Mouse (Mus musculus) embryonic facial prominence, embryonic 12.5 days (tissue): ENCODE measurements around the gene Dmp1. TPM values are rescaled to one million over a fixed set of nuclear protein-coding genes. Genes with fewer than 3 reads are reported as not detected.

Experiments used
- ATAC-seq: fragments of 200-750 bp; cut with Nextera tagmentation; 2 replicates; pipeline ENCODE4 v1.8.0; 2017; ENCODE audit not compliant: insufficient number of reproducible peaks, insufficient read depth, low FRiP score, low TSS enrichment
- H3K27ac ChIP-seq: fragments of 300-500 bp; sonication (generic); 2 replicates; pipeline ENCODE4 v1.5.1; 2016; ENCODE audit warnings: mild to moderate bottlenecking
- H3K27me3 ChIP-seq: fragments of 300-500 bp; sonication (generic); 2 replicates; pipeline ENCODE4 v1.6.1; 2016; ENCODE audit warnings: mild to moderate bottlenecking, moderate library complexity
- H3K36me3 ChIP-seq: fragments of 300-500 bp; sonication (generic); 2 replicates; pipeline ENCODE4 v1.6.1; 2016; ENCODE audit warnings: mild to moderate bottlenecking
- H3K4me1 ChIP-seq: fragments of 300-500 bp; sonication (generic); 2 replicates; pipeline ENCODE4 v1.6.1; 2016
- H3K4me2 ChIP-seq: fragments of 300-500 bp; sonication (generic); replicated peaks from 2 replicates; pipeline ENCODE4 v1.6.1; 2016; ENCODE audit warnings: mild to moderate bottlenecking, moderate library complexity
- H3K4me3 ChIP-seq: fragments of 300-500 bp; sonication (generic); 2 replicates; pipeline ENCODE4 v1.5.1; 2016; ENCODE audit warnings: mild to moderate bottlenecking
- H3K9ac ChIP-seq: fragments of 300-500 bp; sonication (generic); 2 replicates; pipeline ENCODE4 v1.6.1; 2016; ENCODE audit warnings: mild to moderate bottlenecking, moderate library complexity
- H3K9me3 ChIP-seq: fragments of 300-500 bp; sonication (generic); 2 replicates; pipeline ENCODE4 v1.6.1; 2016; ENCODE audit warnings: mild to moderate bottlenecking, moderate library complexity
- WGBS: fragments of 180-500 bp; shearing (Covaris S2); methylation state at CpG from one replicate; pipeline ENCODE4 v1.1.7; 2016; 5-methylcytosine and 5-hydroxymethylcytosine counted together
- polyA plus RNA-seq: library from polyadenylated mRNA; unstranded; fragments of >200 nt; fragmentation: Nextera tagmentation; extraction: Ambion mirVana; gene quantifications from 2 replicates; pipeline ENCODE4 v1.2.1, GENCODE M21; 2016

Dmp1 gene
- polyA plus RNA-seq, 1 experiment from 2014 or later = 0.43 TPM

DNA sequence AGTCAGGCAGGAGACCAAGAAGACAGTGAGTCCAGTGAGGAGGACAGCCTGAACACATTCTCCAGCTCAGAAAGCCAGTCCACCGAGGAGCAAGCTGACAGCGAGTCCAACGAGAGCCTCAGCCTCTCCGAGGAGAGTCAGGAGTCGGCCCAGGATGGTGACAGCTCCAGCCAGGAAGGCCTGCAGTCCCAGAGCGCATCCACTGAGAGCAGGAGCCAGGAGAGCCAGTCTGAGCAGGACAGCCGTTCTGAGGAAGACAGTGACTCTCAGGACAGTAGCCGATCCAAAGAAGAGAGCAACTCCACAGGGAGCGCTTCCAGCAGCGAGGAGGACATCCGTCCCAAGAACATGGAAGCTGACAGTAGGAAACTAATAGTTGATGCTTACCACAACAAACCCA lies 10.1 kb downstream of the Dmp1 start:
- Histone ChIP-seq H3K9me3 (no peaks in the 10 kb centered on the region), H3K4me3 (no peak overlapping the region), H3K36me3 (no peaks in the 10 kb centered on the region), H3K27ac (no peak overlapping the region), H3K9ac (no peak overlapping the region), H3K27me3 (no peaks in the 10 kb centered on the region), H3K4me2 (no peak overlapping the region), H3K4me1 (no peaks in the 10 kb centered on the region)
- ATAC-seq = no peak
- WGBS = 75% methylated on average over 11 of the region's 11 CpGs

DNA sequence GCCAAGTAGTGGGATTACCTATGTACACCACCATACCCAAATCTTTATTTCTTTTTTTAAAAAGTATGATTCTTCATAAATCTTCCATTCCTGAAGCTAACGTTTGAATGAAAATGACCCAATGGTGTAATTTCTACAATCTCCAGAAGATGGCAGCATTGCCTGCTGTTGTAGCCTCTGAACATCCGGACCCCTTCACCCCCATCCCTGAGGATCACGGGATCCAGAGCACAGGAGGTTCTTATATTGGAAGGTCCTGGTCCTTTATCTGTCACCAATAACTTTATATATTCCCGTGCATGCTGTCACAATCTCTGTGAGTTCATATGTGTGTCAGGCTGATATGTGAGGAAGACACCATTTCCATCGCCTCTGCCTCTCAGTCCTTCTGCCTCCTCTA lies 16.5 kb downstream of the Dmp1 start:
- Histone ChIP-seq H3K4me3 (no peak overlapping the region), H3K36me3 (no peaks in the 10 kb centered on the region), H3K4me1 (no peaks in the 10 kb centered on the region), H3K27me3 (no peaks in the 10 kb centered on the region), H3K9me3 (no peaks in the 10 kb centered on the region), H3K27ac (no peak overlapping the region), H3K9ac (no peak overlapping the region), H3K4me2 (no peak overlapping the region)
- WGBS = 35% methylated on average over 5 of the region's 5 CpGs
- no peak for ATAC-seq

DNA sequence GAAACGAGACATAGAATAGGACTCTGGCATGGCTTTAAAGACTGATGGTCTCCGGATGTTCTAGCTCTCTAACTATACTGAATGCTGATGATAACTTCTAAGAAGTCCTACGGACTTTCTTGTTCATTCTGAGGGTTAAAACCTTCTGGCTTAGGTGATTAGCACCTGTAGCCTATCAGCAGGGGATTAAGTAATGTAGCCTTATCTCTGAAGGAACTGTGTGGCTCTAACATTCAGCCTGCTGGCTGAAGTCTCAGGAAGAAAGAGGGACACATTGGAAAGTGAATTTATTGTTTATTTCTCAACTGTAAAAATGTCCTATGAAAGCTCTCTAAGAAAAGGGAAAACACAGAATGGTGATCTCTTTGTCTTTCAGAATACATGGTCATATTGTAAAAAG lies 21.9 kb downstream of the Dmp1 start:
- H3K27ac ChIP-seq = no peak overlapping the region
- H3K9me3 ChIP-seq = no peaks in the 10 kb centered on the region
- no peaks in the 10 kb centered on the region for H3K36me3 ChIP-seq
- no peak overlapping the region for H3K4me2 ChIP-seq
- H3K4me1 ChIP-seq = no peaks in the 10 kb centered on the region
- WGBS = 82% methylated on average over 3 of the region's 3 CpGs
- no peak overlapping the region for H3K4me3 ChIP-seq
- H3K9ac ChIP-seq = no peak overlapping the region
- ATAC-seq = no peak
- H3K27me3 ChIP-seq = no peaks in the 10 kb centered on the region

DNA sequence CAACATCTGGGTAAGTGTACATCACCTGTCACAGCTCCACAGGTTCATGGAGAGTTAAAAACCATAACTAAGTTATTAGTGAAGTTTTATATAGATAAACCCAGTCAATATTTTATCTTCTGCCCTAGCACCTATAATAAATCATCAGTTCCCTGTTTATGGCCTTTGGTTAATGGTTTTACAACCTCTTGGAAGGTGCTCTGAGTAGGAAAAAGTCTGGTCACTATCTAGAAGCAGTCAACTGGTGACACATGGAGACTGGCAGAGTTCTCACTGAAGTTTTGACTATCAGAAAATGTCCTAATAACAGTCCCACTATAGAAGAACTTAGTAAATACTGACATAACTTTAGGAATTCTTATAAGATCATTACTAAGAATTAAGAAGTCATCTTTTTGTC lies 22.3 kb downstream of the Dmp1 start:
- H3K9me3 ChIP-seq = no peaks in the 10 kb centered on the region
- H3K4me3 ChIP-seq = no peak overlapping the region
- no peaks in the 10 kb centered on the region for H3K36me3 ChIP-seq
- no peak overlapping the region for H3K4me2 ChIP-seq
- H3K27ac ChIP-seq = no peak overlapping the region
- no peak overlapping the region for H3K9ac ChIP-seq
- H3K27me3 ChIP-seq = no peaks in the 10 kb centered on the region
- H3K4me1 ChIP-seq = no peaks in the 10 kb centered on the region
- ATAC-seq = no peak

DNA sequence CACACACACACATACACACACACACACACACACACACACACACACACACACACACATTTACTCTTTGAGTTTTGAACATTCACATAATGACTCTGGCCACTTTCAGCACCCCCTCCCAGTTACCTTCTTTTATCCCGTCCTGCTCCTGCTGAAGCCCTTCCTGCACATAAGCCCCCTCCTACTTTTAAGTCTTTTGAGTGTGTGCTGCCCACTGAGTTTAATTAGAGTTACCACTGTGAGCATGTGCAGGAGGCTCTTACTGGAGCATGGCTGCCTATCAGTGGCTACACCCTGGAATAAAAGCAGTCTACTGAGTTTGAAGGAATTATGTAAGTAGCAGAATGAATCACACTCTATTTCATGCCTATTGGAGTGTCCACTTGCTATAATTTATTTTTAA lies 26.1 kb downstream of the Dmp1 start:
- Histone ChIP-seq H3K27me3 (no peaks in the 10 kb centered on the region), H3K36me3 (no peaks in the 10 kb centered on the region), H3K27ac (no peak overlapping the region), H3K9ac (no peak overlapping the region), H3K4me2 (no peak overlapping the region), H3K9me3 (no peaks in the 10 kb centered on the region), H3K4me3 (no peak overlapping the region), H3K4me1 (no peaks in the 10 kb centered on the region)
- 28% methylated on average over 1 of the region's 1 CpGs for WGBS
- no peak for ATAC-seq

DNA sequence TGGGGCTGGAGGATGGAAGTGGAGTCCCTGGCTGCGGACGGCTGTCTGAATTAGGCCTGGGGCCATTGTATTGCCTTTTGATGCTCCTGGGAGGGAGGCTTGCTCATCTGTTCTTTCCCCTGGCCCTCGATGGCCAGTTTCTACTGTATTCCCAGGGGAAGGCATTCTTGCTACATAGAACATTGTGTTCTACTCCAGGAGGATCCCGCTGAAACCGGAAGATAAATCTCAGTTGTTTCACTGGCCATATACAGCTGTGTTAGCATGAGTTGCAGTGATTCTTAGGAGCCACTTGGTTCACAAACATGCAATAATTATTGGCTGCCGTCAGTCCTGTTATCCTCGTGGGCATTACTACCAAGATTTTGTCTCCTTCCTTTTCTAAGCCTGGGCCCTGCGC lies 34.3 kb downstream of the Dmp1 start:
- no peak overlapping the region for H3K9ac ChIP-seq
- H3K4me2 ChIP-seq = no peak overlapping the region
- H3K27me3 ChIP-seq = no peaks in the 10 kb centered on the region
- H3K36me3 ChIP-seq = no peaks in the 10 kb centered on the region
- WGBS = 78% methylated on average over 8 of the region's 8 CpGs
- no peak overlapping the region for H3K27ac ChIP-seq
- H3K9me3 ChIP-seq = no peaks in the 10 kb centered on the region
- H3K4me1 ChIP-seq = no peaks in the 10 kb centered on the region
- no peak for ATAC-seq
- H3K4me3 ChIP-seq = no peak overlapping the region

DNA sequence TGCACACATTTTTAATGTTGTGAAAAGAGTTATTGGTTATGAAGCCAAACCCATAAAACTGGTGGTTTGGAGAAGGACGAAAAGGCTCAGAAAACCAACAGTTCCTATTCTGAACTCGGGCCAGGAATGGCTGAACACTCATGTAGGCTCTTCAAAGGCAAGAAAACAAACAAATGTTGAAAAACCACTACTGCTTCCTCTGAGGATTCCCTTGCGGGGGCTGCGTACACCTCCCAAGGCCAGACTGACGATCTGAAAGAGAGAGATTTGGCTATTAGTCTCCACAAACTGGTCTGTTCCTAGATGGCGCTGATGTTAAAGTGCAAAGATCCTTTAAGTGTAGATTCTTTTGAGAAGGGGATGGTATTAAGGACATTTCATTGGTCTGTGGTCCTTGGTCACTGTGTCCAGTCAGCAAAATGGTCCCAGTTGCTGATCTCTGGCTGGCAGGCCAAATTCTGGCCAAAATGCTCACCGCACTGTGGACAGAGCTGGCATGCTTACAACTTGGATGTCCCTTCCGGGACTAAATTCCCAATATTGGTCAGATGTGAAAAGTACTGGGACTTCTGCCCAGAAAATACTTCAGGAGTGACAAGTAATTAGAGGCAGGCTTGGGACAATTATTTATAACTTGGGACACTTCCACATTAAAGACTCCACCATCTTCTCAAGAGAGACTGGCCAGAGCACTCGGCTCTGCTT lies 37.4 kb downstream of the Dmp1 start:
- Histone ChIP-seq H3K27me3 (no peaks in the 10 kb centered on the region), H3K9ac (no peak overlapping the region), H3K4me2 (no peak overlapping the region), H3K36me3 (no peaks in the 10 kb centered on the region), H3K4me3 (no peak overlapping the region), H3K9me3 (no peaks in the 10 kb centered on the region), H3K4me1 (no peaks in the 10 kb centered on the region), H3K27ac (no peak overlapping the region)
- WGBS = 85% methylated on average over 9 of the region's 9 CpGs
- no peak for ATAC-seq

DNA sequence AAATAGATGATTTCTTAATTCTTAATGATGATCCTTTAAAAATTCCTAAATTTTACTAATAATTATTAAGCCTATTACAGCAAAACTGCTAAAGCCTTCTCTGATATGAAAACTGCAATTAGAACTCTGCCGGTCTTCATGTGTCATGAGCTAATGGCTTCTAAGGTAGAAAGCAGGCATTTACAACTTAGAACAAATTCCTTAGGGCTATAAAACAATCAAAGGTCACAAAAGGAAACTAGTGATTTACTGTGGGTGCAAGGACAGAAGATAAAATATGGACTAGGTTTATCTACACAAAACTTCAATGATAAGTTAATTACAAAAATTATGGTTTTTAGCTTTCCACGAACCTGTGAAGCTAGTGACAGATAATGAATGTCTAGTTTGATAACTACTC lies 41.8 kb downstream of the Dmp1 start:
- 82% methylated on average over 2 of the region's 2 CpGs for WGBS
- Histone ChIP-seq H3K9ac (no peak overlapping the region), H3K36me3 (no peaks in the 10 kb centered on the region), H3K4me3 (no peak overlapping the region), H3K9me3 (no peaks in the 10 kb centered on the region), H3K27ac (no peak overlapping the region), H3K4me1 (no peaks in the 10 kb centered on the region), H3K4me2 (no peak overlapping the region), H3K27me3 (no peaks in the 10 kb centered on the region)
- ATAC-seq = no peak

DNA sequence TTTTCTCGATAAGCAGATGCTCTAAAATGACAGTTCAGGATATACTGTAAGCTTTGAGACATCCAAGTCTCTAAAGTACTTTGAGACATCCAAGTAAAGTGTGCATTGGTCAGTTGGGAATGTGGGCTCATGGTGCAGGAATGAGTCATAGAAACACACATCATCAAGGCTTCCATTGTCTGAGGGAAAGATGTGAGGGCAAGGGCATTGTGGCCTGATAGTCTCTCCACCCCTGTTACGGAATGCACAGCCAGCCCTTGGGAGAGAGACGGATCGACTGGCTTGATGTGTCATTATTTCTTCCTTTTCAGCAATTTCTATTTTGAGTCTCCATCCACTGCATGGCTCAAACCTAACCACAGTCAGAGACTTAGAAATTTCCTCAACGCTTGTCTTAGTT lies 49.4 kb downstream of the Dmp1 start:
- no peaks in the 10 kb centered on the region for H3K27me3 ChIP-seq
- no peak overlapping the region for H3K4me2 ChIP-seq
- no peak overlapping the region for H3K4me3 ChIP-seq
- H3K9me3 ChIP-seq = no peaks in the 10 kb centered on the region
- no peaks in the 10 kb centered on the region for H3K36me3 ChIP-seq
- H3K27ac ChIP-seq = no peak overlapping the region
- H3K4me1 ChIP-seq = no peaks in the 10 kb centered on the region
- no peak overlapping the region for H3K9ac ChIP-seq
- no peak for ATAC-seq
- WGBS = 78% methylated on average over 5 of the region's 5 CpGs

DNA sequence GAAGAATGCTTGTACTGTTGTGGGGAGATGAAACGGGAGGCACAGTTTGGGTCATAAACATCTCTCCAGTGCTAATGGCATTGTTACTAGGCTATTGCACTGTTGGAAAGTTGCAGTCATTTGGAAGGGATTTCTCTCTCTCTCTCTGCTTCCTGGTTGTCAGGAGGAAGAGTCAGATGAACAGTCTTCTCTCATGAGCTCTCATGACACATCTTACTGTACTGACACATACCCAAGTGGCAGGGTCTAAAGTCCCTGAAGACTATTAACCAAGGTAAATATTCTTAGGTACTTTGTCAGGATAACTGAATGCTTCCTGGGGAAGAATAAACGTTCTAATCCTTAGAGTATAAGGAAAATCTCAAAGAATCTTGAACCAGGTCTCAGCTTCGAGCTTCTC lies 54.2 kb downstream of the Dmp1 start:
- no peak overlapping the region for H3K9ac ChIP-seq
- H3K4me2 ChIP-seq = no peak overlapping the region

DNA sequence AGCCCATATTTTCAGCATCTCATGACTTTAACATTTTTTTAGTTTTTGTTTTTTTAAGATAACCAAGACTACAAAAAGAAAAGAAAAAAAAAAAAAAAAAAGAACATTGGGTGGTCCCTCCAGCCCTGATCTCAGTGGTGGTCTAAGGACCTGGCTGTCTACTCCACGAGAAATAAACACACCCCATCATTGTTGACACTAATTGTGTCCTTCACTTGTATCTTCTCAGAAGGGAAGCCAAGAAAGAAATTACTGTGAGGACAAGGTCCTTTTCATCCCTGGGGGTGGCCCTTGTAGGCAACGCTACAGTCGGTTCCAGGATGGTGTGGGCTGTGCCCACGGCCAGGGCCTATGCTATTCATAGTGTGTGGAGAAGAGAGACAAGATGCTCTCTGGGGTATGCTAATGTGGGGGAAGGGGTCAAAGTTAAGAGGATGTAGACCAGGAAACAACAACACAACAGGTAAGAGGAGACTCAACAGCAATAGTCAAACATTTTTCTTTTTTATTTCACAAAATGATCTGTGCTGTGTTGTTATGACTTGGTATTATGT lies 59.6 kb downstream of the Dmp1 start:
- no peaks in the 10 kb centered on the region for H3K36me3 ChIP-seq
- ATAC-seq = no peak
- WGBS = 79% methylated on average over 4 of the region's 4 CpGs
- no peaks in the 10 kb centered on the region for H3K9me3 ChIP-seq
- H3K9ac ChIP-seq = no peak overlapping the region
- H3K4me3 ChIP-seq = no peak overlapping the region
- H3K27me3 ChIP-seq = no peaks in the 10 kb centered on the region
- no peaks in the 10 kb centered on the region for H3K4me1 ChIP-seq
- H3K27ac ChIP-seq = no peak overlapping the region
- no peak overlapping the region for H3K4me2 ChIP-seq

More for the DNA sequence above, 54.2 kb downstream of the Dmp1 start:
- no peaks in the 10 kb centered on the region for H3K27me3 ChIP-seq
- ATAC-seq = no peak
- H3K36me3 ChIP-seq = no peaks in the 10 kb centered on the region
- H3K4me3 ChIP-seq = no peak overlapping the region
- no peaks in the 10 kb centered on the region for H3K9me3 ChIP-seq
- no peaks in the 10 kb centered on the region for H3K4me1 ChIP-seq
- H3K27ac ChIP-seq = no peak overlapping the region
- WGBS = 69% methylated on average over 3 of the region's 3 CpGs

DNA sequence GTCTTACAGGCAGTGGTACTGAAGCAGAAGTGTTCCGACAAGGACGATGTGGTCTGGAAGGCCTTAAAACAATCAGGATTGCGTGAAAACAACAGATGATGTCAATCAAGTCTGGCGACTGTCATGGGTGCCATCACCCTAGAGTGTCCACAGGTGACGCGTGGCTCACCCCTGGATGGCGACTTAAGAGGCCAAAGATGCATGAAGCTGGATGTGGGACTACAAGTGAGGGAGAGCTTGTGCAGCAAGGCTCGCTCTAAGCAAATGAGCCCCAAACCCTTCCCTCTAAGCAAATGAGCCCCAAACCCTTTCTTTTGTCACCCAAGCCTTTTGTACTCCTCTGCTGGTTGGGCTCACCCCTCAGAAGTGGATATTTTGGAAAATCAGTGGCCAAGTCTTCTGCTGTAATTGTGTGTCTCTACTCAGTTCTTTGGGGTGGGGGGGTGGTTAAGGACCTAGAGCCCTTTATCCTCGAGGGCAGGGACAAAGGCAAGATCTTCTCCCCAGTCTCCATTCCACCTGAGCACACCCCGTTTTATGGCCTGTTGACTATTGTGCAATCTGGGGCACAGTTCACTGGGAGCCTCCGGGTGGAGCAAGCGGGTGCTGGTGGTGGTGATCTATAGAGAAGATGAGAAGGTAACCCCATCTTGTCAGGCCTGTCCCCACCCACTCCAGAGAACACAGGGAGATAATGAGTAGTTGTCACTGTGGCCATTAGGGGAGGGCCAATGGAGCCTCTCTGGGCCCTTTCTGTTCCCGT lies 60.8 kb downstream of the Dmp1 start:
- H3K4me2 ChIP-seq = no peak overlapping the region

More for the DNA sequence above, 60.8 kb downstream of the Dmp1 start:
- Histone ChIP-seq H3K27me3 (no peaks in the 10 kb centered on the region), H3K36me3 (no peaks in the 10 kb centered on the region), H3K9ac (no peak overlapping the region), H3K4me1 (no peaks in the 10 kb centered on the region), H3K27ac (no peak overlapping the region), H3K4me3 (no peak overlapping the region), H3K9me3 (no peaks in the 10 kb centered on the region)
- 88% methylated on average over 13 of the region's 13 CpGs for WGBS
- ATAC-seq = no peak
